Mouse (Mus musculus) left cerebral cortex, postnatal 10 days (tissue): ENCODE data around the gene Acta2. TPM values are rescaled to one million over a fixed set of nuclear protein-coding genes. Genes with fewer than 3 reads are reported as not detected.
A peak's percentile ranks its signal among the peaks of the same experiment; 100 is the strongest.

ENCODE experiments used
- DNase-seq, 2 experiments: peaks; one replicate each; pipeline ENCODE4 v3.0.0; 2021 to 2022; ENCODE audit warnings: low spot score in 2 of 2, mixed read lengths in 1 of 2; ENCODE audit errors: extremely low spot score in 1 of 2
- intact Hi-C: fragments of 180-260 bp; cut with DNase I; formaldehyde crosslinking; loops from one replicate; pipeline ENCODE4 v1.15.1; 2025
- total RNA-seq, 2 experiments: library from RNA; stranded (reverse); gene quantifications; 2 replicates each; pipeline ENCODE4 v1.2.3; 2021

Gene Acta2
- 10 to 100 TPM; 17.0 to 17.1 TPM for total RNA-seq

DNA sequence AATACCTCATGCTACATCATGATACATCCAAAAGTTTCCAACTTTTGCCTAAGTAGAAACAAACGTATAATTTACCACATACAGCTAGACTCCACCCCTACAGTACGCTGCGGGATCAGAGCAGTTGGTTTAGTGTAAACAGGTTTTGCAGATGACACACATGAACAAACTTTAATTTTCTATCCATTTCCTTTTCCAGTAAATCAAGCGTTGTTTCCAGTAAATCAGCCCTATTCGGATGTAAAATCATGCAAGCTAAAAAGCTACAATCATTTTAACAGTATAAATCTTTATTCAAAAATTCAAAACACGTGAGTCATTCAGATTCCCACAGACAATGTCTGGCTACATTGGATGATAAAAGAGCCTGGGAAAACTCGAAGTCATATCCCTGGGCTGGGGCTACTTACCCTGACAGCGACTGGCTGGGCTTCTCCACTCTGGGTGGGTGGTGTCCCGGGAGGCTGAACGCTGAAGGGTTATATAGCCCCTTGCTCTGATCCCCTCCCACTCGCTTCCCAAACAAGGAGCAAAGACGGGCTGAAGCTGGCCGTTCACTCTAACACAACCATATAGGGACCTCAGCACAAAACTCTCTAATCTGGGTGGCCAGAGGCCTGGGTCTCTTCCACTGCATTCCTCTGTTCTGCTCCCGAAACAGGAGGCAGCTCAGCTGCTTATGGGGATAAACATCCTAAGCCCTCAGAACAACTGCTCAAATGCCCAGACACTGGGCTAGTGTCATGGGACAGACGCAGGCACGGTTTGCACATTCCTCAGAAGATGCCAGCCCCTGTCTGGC, at the start of gene Acta2:
Acta2 (minus strand) TSS at position 711 of the 802 bp plus-strand sequence.
- intact Hi-C loops: no loop called here
- no peak for DNase-seq

- intact Hi-C loops: loop anchor here (10.0 kb wide), 1 partner anchor 140 kb away; the partner anchor contains the start of gene Ankrd22
- DNase-seq: no peak
These were observed 49.5 kb upstream of the Acta2 start for GRCm38 (mm10) chr19:34304917-34305316.

- no peak for DNase-seq
- intact Hi-C loops: loop anchor here (10.0 kb wide), 1 partner anchor 136 kb away; the partner anchor contains the start of gene Ankrd22
These were observed 45.0 kb upstream of the Acta2 start for GRCm38 (mm10) chr19:34300430-34300829.

- intact Hi-C loops: no loop called here
- no peak for DNase-seq
These were observed 43.8 kb upstream of the Acta2 start for GRCm38 (mm10) chr19:34299229-34299628.

DNA sequence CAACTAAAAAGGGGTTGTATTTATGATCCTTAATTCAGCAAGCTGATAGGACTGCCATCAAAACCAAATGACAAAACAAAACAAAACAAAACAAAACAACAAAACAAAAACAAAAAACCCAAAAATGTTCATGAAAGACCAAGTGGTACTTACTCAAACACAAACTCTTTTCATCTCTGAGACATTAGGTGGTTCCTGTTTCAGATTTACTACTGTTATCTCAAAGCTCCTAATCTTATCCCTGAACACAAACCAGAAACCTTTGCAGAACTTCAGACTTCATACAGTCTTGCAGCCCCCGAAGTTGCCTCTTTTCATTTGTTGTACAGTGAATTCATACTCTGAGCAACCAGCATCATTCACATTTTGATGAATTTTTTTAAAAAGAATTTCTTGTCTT, 43.1 kb upstream of the Acta2 start:
- DNase-seq: no peak
- intact Hi-C loops: no loop called here

GRCm38 (mm10) chr19:34295442-34295841, 40.1 kb upstream of the Acta2 start:
- no peak for DNase-seq
- intact Hi-C loops: no loop called here

GRCm38 (mm10) chr19:34293376-34293947, 38.1 kb upstream of the Acta2 start:
- intact Hi-C loops: no loop called here
- no peak for DNase-seq

- intact Hi-C loops: no loop called here
These were observed 37.3 kb upstream of the Acta2 start for GRCm38 (mm10) chr19:34292701-34293100.

DNA sequence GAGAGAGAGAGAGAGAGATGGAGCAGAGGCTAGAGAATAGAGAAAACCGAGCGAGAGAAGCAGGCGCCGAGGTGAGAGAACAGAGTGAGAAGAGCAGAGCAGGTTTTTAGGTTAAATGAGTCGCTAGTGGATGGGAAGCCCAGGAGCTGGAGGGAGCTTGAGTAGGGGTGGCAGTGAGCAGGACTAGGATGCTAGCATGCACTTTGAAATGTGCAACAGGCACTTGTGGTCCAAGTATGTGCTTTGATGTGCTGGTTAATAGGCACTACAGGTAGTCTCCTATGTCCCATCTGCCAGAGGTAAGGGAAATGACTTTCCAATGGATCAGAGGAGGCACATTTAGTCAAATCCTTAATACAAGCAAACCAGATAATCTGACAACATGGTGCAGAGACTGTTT, 36.6 kb upstream of the Acta2 start:
- no peak for DNase-seq
- intact Hi-C loops: no loop called here

More at GRCm38 (mm10) chr19:34292701-34293100, 37.3 kb upstream of the Acta2 start:
- DNase-seq: no peak

DNA sequence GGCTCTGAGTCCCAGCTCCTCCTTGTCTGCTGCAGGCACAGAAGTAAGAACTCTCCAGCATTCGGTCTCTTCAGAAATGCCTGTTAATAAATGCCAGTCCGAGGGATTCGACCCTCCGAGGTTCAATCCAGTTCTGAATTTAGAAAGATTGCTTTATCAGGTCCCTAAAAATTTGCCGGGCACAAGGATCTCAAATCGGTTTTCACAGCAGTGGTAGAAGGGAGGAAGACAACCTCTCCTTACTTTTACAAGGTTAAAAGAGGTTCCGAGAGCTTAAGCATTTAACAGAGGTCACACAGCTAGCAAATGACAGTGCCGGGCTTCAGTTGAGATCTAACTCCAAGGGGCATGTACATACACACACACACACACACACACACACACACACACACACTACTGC, 36.0 kb upstream of the Acta2 start:
- intact Hi-C loops: no loop called here
- DNase-seq: no peak

GRCm38 (mm10) chr19:34290872-34291341, 35.5 kb upstream of the Acta2 start:
- intact Hi-C loops: no loop called here
- no peak for DNase-seq

DNA sequence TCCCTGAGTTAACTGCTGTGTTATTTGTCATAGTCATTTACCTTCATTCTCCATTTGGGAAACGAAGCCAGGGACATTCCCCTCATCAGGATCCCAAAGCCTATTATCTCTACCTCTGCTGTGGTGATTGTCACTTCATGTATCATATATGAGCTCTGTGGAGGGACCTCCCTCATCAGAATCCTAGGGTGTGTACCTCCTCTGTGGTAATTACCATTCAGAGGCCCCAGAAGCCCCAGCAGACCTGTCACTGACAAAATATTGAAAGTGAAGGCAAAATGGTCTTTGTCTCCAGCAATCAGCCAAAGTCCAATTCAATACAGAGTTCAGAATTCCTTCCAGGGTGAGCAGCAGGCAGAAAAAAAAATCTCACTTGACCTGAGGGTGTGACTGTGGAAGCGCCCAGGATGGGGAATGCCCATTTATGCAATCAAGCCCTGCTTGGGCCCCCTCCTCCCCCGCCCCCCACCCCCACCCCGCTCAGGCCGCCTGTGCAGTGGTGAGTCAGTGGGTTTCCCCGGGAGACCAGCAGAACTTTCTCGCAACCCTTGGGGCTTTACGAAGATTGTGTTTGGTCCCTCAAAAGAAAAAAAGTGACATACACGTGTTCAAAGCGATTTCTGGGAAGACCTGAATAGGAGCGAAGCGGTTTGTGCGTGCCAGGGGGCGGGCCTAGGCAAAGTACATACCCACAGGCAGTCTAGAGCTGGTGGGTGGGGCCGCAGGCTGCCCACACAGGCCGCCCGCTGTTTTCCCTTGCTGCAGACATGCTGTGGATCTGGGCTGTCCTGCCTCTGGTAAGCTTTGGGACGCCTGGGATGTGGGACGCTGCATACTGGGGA, 34.8 kb upstream of the Acta2 start, which contains the start of gene Fas:
Fas (plus strand) TSS at position 719 of the 842 bp plus-strand sequence.
- intact Hi-C loops: no loop called here

DNA sequence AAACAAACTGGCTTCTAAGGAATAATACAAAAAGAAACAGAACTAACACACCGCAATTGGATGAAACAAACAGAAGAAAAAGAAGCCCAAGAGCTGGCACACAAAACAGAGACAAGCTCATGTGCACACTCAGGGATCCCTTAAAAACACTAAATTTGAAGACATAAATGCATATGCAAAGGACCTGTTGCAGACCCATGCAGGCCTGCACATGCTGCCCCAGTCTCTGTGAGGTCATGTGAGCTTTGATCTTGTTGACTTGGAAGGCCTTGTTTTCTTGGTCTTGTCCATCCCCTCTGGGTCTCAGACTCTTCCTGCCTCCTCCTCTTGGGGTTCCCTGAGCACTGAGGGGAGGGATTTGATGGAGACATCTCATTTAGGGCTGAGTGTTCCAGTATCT, 33.3 kb upstream of the Acta2 start:
- no peak for DNase-seq
- intact Hi-C loops: no loop called here

More for the DNA sequence above, 34.8 kb upstream of the Acta2 start, which contains the start of gene Fas:
- DNase-seq: peak; percentile 5 to 73

- no peak for DNase-seq
- intact Hi-C loops: no loop called here
These were observed 32.4 kb upstream of the Acta2 start for GRCm38 (mm10) chr19:34287656-34288415.

GRCm38 (mm10) chr19:34287221-34287620, 31.8 kb upstream of the Acta2 start:
- intact Hi-C loops: no loop called here
- no peak for DNase-seq

DNA sequence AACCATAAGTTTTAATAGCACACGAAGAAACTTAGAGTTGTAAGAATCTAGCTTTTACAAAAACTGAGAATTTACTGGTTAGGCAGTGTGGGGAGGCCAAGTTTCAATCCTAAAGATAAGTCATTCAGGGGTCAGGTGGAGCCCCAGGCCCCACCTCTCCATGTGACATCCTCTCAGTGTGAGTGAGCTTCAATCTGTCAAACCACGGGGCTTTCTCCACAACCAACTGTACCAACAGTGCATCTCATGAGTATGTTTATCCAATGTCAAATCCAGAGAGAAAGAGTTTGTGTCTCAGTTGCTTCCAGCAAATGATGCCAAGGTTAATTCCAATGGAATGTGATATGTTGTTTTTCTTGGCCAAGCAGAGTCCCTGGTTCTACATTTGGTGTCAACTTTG, 29.4 kb upstream of the Acta2 start:
- intact Hi-C loops: loop anchor here (5.0 kb wide), 1 partner anchor 43 kb away; no protein-coding TSS in a partner anchor
- no peak for DNase-seq

- intact Hi-C loops: loop anchor here (5.0 kb wide), 1 partner anchor 42 kb away; no protein-coding TSS in a partner anchor
- no peak for DNase-seq
These were observed 29.0 kb upstream of the Acta2 start for GRCm38 (mm10) chr19:34284383-34284782.

- intact Hi-C loops: loop anchor here (5.0 kb wide), 1 partner anchor 41 kb away; no protein-coding TSS in a partner anchor
- no peak for DNase-seq
These were observed 28.2 kb upstream of the Acta2 start for GRCm38 (mm10) chr19:34283614-34284013.
